Mouse (Mus musculus): Measurements from ENCODE around the gene Mmp23.

DNA sequence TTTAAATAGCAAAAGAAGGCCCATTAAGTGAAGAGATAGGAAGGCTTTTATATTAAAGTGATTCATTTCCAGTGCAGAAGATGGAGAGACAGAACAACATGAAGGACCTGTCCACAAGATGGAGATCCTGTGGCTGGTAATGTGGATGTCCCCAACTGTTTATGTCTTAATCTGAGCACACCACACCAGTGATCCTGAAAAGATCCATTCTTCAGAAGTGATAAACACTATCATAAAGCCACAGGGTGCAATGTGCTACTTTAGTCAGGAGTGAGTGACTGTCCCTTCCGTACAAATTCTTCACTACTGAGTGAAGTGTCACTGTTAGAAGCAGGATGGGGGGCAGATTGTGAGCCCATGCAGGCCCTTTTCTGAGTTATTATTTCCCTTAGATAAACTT, 50.4 kb downstream of the Mmp23 start:
- TF ChIP-seq CTCF (IDR thresholded peaks at IDR 0.05; ENCODE audit: low read depth, low read length) (no peak), POLR2A (IDR thresholded peaks at IDR 0.05; ENCODE audit: extremely low read depth, insufficient read depth, low read length) (no peak)

Data from liver, adult 2 months (tissue).